Mouse (Mus musculus) liver, embryonic 14.5 days (tissue): ENCODE data around the gene Zfp953. TPM values are rescaled to one million over a fixed set of nuclear protein-coding genes. Genes with fewer than 3 reads are reported as not detected.
"Not testable (repeated sequence)": the region's sequence is repeated elsewhere in the genome, so short reads cannot be mapped to it uniquely, and the experiment has no call there.

Experiments
- ATAC-seq: fragments of 200-750 bp; cut with Nextera tagmentation; 2 replicates; pipeline ENCODE4 v1.8.0; 2017; ENCODE audit warnings: moderate number of reproducible peaks, mild to moderate bottlenecking, moderate library complexity; ENCODE audit not compliant: insufficient read depth
- DNase-seq, 3 experiments: peaks; one replicate each; pipeline ENCODE4 v3.0.0-alpha.2; 2012 to 2013; ENCODE audit warnings: low read depth in 3 of 3, low spot score in 3 of 3
- H3K27ac ChIP-seq: fragments of 300-500 bp; sonication (generic); 2 replicates; pipeline ENCODE4 v1.5.1; 2014; ENCODE audit warnings: moderate library complexity, mild to moderate bottlenecking, control low read depth, inconsistent platforms
- H3K27me3 ChIP-seq: fragments of 300-500 bp; sonication (generic); 2 replicates; pipeline ENCODE4 v1.6.1; 2014; ENCODE audit warnings: mild to moderate bottlenecking, low read length, moderate library complexity; ENCODE audit not compliant: control insufficient read depth, insufficient read depth
- H3K36me3 ChIP-seq: fragments of 300-500 bp; sonication (generic); replicated peaks from 2 replicates; pipeline ENCODE4 v1.6.1; 2014; ENCODE audit warnings: low read depth; ENCODE audit not compliant: control insufficient read depth, insufficient read depth
- H3K4me1 ChIP-seq, 2 experiments: fragments of 200-500 bp in 1 of 2; fragments of 300-500 bp in 1 of 2; sonication (generic) in 1 of 2; replicated peaks; 2 replicates each; pipeline ENCODE4 v1.6.1; 2012 to 2014; ENCODE audit warnings: antibody characterized with exemption in 1 of 2, inconsistent platforms in 1 of 2, low read length in 1 of 2; ENCODE audit not compliant: control insufficient read depth in 2 of 2, insufficient read depth in 2 of 2
- H3K4me2 ChIP-seq: fragments of 300-500 bp; sonication (generic); 2 replicates; pipeline ENCODE4 v1.6.1; 2014; ENCODE audit warnings: low read depth, mild to moderate bottlenecking, control low read depth, moderate library complexity
- H3K4me3 ChIP-seq, 2 experiments: fragments of 200-500 bp in 1 of 2; fragments of 300-500 bp in 1 of 2; sonication (generic) in 1 of 2; 2 replicates each; pipeline ENCODE4 v1.5.1; 2012 to 2014; ENCODE audit warnings: low read depth in 2 of 2, low read length in 2 of 2, mild to moderate bottlenecking in 2 of 2, control low read depth in 1 of 2, inconsistent platforms in 1 of 2, moderate library complexity in 1 of 2; ENCODE audit not compliant: insufficient read depth in 1 of 2
- H3K9ac ChIP-seq: fragments of 300-500 bp; sonication (generic); replicated peaks from 2 replicates; pipeline ENCODE4 v1.6.1; 2014; ENCODE audit warnings: mild to moderate bottlenecking, control low read depth, moderate library complexity
- H3K9me3 ChIP-seq: fragments of 300-500 bp; sonication (generic); 2 replicates; pipeline ENCODE4 v1.6.1; 2016; ENCODE audit warnings: low read length, mixed read lengths; ENCODE audit not compliant: control insufficient read depth
- CTCF ChIP-seq: IDR thresholded peaks from 2 replicates; pipeline ENCODE4 v1.5.1; 2016; ENCODE audit warnings: antibody characterized with exemption, low read depth, control low read depth
- EP300 ChIP-seq: IDR thresholded peaks from 2 replicates; pipeline ENCODE4 v1.6.1; 2016; ENCODE audit warnings: antibody characterized with exemption, low read depth
- WGBS: fragments of 180-500 bp; shearing (Covaris S2); extraction: QIAGEN DNeasy Blood & Tissue Kit; methylation state at CpG from one replicate; pipeline ENCODE4 v1.1.7; 2014; ENCODE audit not compliant: insufficient replicate concordance; 5-methylcytosine and 5-hydroxymethylcytosine counted together
- polyA plus RNA-seq, 2 experiments: library from polyadenylated mRNA; depleted of rRNA in 1 of 2; stranded (reverse) in 1 of 2; unstranded in 1 of 2; fragments of >200 nt; fragmentation: Nextera tagmentation in 1 of 2; extraction: Ambion mirVana in 1 of 2; gene quantifications; 2 replicates each; pipeline versions ENCODE4 v1.2.1 to v1.2.3; 2012 to 2014

Gene Zfp953
- polyA plus RNA-seq (2012; rRNA removed) = 0.36 and 0.78 TPM in 2 replicates
- 0.77 and 0.89 TPM in 2 replicates for polyA plus RNA-seq (2014; fragmentation: Nextera tagmentation; extraction: Ambion mirVana)

GRCm38 (mm10) chr13:67360131-67360744 lies at the start of gene Zfp953, which contains the start of gene Gm28044:
TSS of gene Zfp953 (minus strand) at chr13:67360605.
TSS of gene Gm28044 (minus strand) at chr13:67360536.
- WGBS = 0% methylated on average over 15 of the region's 15 CpGs
- DNase-seq = peak; percentile 69 to 77 (median 73)
- H3K4me3 ChIP-seq = peak within 1 kb of the TSS; percentile 92 to 99
- no peaks in the 10 kb centered on the region for H3K27me3 ChIP-seq
- H3K9me3 ChIP-seq = no peaks in the 10 kb centered on the region
- peak; percentile 85 for ATAC-seq
- H3K9ac ChIP-seq = peak within 1 kb of the TSS; percentile 85
- H3K36me3 ChIP-seq = no peaks in the 10 kb centered on the region
- peak within 1 kb of the TSS; percentile 74 for H3K4me2 ChIP-seq
- H3K4me1 ChIP-seq = peaks cover 5 to 6% of the 10 kb centered on the region in 2 experiments
- TF ChIP-seq CTCF (peak; percentile 32), EP300 (no peak)
- peak within 1 kb of the TSS; percentile 62 for H3K27ac ChIP-seq

GRCm38 (mm10) chr13:67399183-67399903 lies 38.9 kb upstream of the Zfp953 start, which contains the start of gene Zfp429:
TSS of gene Zfp429 (minus strand) at chr13:67399819.
- DNase-seq (peak in 2 of 3 experiments; percentile 41 to 69), ATAC-seq (peak; percentile 90)
- peak within 1 kb of the TSS; percentile 43 for H3K9ac ChIP-seq
- H3K4me3 ChIP-seq = peak within 1 kb of the TSS; percentile 52 to 73
- WGBS = 2% methylated on average over 14 of the region's 16 CpGs
- not testable (repeated sequence) for H3K4me1 ChIP-seq, H3K36me3 ChIP-seq, H3K27me3 ChIP-seq, H3K9me3 ChIP-seq, H3K27ac ChIP-seq
- H3K4me2 ChIP-seq = peak within 1 kb of the TSS; percentile 61

- H3K9ac ChIP-seq, H3K4me1 ChIP-seq, H3K9me3 ChIP-seq, DNase-seq, H3K4me3 ChIP-seq, H3K27ac ChIP-seq, ATAC-seq, H3K4me2 ChIP-seq, H3K27me3 ChIP-seq, H3K36me3 ChIP-seq: not testable (repeated sequence)
- 53% methylated on average over 3 of the region's 3 CpGs for WGBS
Measured at GRCm38 (mm10) chr13:67376255-67376654, 15.8 kb upstream of the Zfp953 start.

- peak within 1 kb of the TSS; percentile 50 for H3K9ac ChIP-seq
- not testable (repeated sequence) for H3K27ac ChIP-seq, H3K36me3 ChIP-seq
Measured at GRCm38 (mm10) chr13:67375050-67375911, 14.9 kb upstream of the Zfp953 start, which contains the start of the genes Gm28041 and Zfp456. TSS of gene Gm28041 (minus strand) at chr13:67375733. TSS of gene Zfp456 (minus strand) at chr13:67375810.

GRCm38 (mm10) chr13:67351854-67352253 lies 8.6 kb downstream of the Zfp953 start:
- TF ChIP-seq CTCF (no peak), EP300 (no peak)
- Histone ChIP-seq H3K4me1 (no peaks in the 10 kb centered on the region), H3K27me3 (no peaks in the 10 kb centered on the region), H3K9ac (no peak overlapping the region), H3K9me3 (no peaks in the 10 kb centered on the region), H3K4me3 (no peak overlapping the region), H3K36me3 (no peaks in the 10 kb centered on the region), H3K4me2 (no peak overlapping the region), H3K27ac (no peak overlapping the region)
- ATAC-seq (no peak), DNase-seq (no peak)

More at GRCm38 (mm10) chr13:67375050-67375911, 14.9 kb upstream of the Zfp953 start, which contains the start of the genes Gm28041 and Zfp456:
- 7% methylated on average over 13 of the region's 15 CpGs for WGBS
- ATAC-seq (peak; percentile 93), DNase-seq (peak; percentile 58 to 76 (median 62))
- not testable (repeated sequence) for H3K9me3 ChIP-seq, H3K27me3 ChIP-seq, H3K4me1 ChIP-seq
- Histone ChIP-seq H3K4me2 (peak within 1 kb of the TSS; percentile 60), H3K4me3 (peak within 1 kb of the TSS; percentile 51 to 82)
